Mouse (Mus musculus): ENCODE data around the gene Ggn. TPM values are rescaled to one million over a fixed set of nuclear protein-coding genes. Genes with fewer than 3 reads are reported as not detected.

Gene Ggn
- total and polyA plus RNA-seq, 3 experiments, result 0.13 to 1.0 (median 0.30) TPM

- TF ChIP-seq ETS1 (conservative IDR thresholded peaks at IDR 0.05; ENCODE audit: low read depth, low read length) (no peak), PAX5 (IDR thresholded peaks at IDR 0.05; ENCODE audit: low read length) (no peak), EP300 (IDR thresholded peaks at IDR 0.05; ENCODE audit: low read length) (no peak), MXI1 (IDR thresholded peaks at IDR 0.05; ENCODE audit: low read depth, low read length) (no peak), MAZ (IDR thresholded peaks at IDR 0.05; ENCODE audit: low read depth, low read length) (no peak), MYC (IDR thresholded peaks at IDR 0.05; ENCODE audit: low read depth, low read length) (no peak), BHLHE40 (IDR thresholded peaks at IDR 0.05; ENCODE audit: low read depth, low read length) (no peak), JUN (IDR thresholded peaks at IDR 0.05; ENCODE audit: insufficient read depth, low read depth, low read length) (no peak), KAT2A (IDR thresholded peaks at IDR 0.05; ENCODE audit: insufficient replicate concordance, low read length) (no peak), MAX (IDR thresholded peaks at IDR 0.05; ENCODE audit: low read length) (no peak; the same call in 1 of the 2 replicates), NRF1 (IDR thresholded peaks at IDR 0.05; ENCODE audit: low read depth, low read length) (no peak), E2F4 (IDR thresholded peaks at IDR 0.05; ENCODE audit: insufficient replicate concordance, low read depth, low read length) (no peak), RCOR1 (conservative IDR thresholded peaks at IDR 0.05; ENCODE audit: low read depth, low read length) (no peak)
Observed at GRCm38 (mm10) chr7:29155196-29155837, 14.7 kb upstream of the Ggn start (continued).

GRCm38 (mm10) chr7:29155838-29156782, 13.9 kb upstream of the Ggn start, which contains the start of gene Fam98c:
Fam98c (minus strand) TSS chr7:29156234.
- DNase-seq (ENCODE audit: extremely low read depth), result peak; percentile 84
- dilution Hi-C loops (cut with MboI; ENCODE audit: extremely low pct_ligation_motif_present, extremely low pct_unique_long_range_greater_than_20kb, low sequenced_read_pairs), result no loop called here
- peaks cover 6% of the 10 kb centered on the region for H3K9me3 ChIP-seq (replicated peaks; ENCODE audit: low read length)
- TF ChIP-seq POLR2AphosphoS2 (IDR thresholded peaks at IDR 0.05; ENCODE audit: low read depth, low read length) (no peak), NELFE (IDR thresholded peaks at IDR 0.05; ENCODE audit: low read depth, low read length) (peak; percentile 30; the same call in 1 of the 2 replicates), CHD2 (IDR thresholded peaks at IDR 0.05; ENCODE audit: low read length) (peak; percentile 60; the same call in 1 of the 2 replicates), JUN (IDR thresholded peaks at IDR 0.05; ENCODE audit: insufficient read depth, low read depth, low read length) (no peak), RAD21 (IDR thresholded peaks at IDR 0.05; ENCODE audit: low read depth, low read length) (no peak), MAFK (IDR thresholded peaks at IDR 0.05; ENCODE audit: insufficient replicate concordance, low read length) (no peak), ZNF384 (IDR thresholded peaks at IDR 0.05; ENCODE audit: low read depth, low read length) (peak; percentile 33; the same call in 1 of the 2 replicates), JUND (conservative IDR thresholded peaks at IDR 0.05; ENCODE audit: low read depth, low read length) (no peak), MAZ (IDR thresholded peaks at IDR 0.05; ENCODE audit: low read depth, low read length) (0 out of 2 replicates have a peak, but pooled peaks have one; percentile 45), CHD1 (IDR thresholded peaks at IDR 0.05; ENCODE audit: low read depth, low read length) (no peak), PAX5 (IDR thresholded peaks at IDR 0.05; ENCODE audit: low read length) (no peak), USF1 (IDR thresholded peaks at IDR 0.05; ENCODE audit: low read depth, low read length) (no peak), SMC3 (IDR thresholded peaks at IDR 0.05; ENCODE audit: low read depth, low read length) (no peak), EP300 (IDR thresholded peaks at IDR 0.05; ENCODE audit: low read length) (no peak), SIN3A (IDR thresholded peaks at IDR 0.05; ENCODE audit: low read length) (no peak), MEF2A (IDR thresholded peaks at IDR 0.05; ENCODE audit: borderline replicate concordance, low read depth, low read length) (no peak), KAT2A (IDR thresholded peaks at IDR 0.05; ENCODE audit: insufficient replicate concordance, low read length) (no peak), CTCF (conservative IDR thresholded peaks at IDR 0.05 in 1 of 2, IDR thresholded peaks at IDR 0.05 in 1 of 2; ENCODE audit: low read depth in 2 of 2, low read length in 2 of 2) (peak in 1 of 2 experiments; percentile 25; a peak in 2 of 4 replicates), NRF1 (IDR thresholded peaks at IDR 0.05; ENCODE audit: low read depth, low read length) (peak; percentile 38; the same call in 1 of the 2 replicates), MXI1 (IDR thresholded peaks at IDR 0.05; ENCODE audit: low read depth, low read length) (peak; percentile 22; the same call in 1 of the 2 replicates), ZKSCAN1 (IDR thresholded peaks at IDR 0.05; ENCODE audit: borderline replicate concordance, low read depth, low read length) (no peak), TBP (conservative IDR thresholded peaks at IDR 0.05; ENCODE audit: low read depth, low read length) (no peak), ELF1 (IDR thresholded peaks at IDR 0.05; ENCODE audit: low read depth, low read length) (peak; percentile 59), HCFC1 (IDR thresholded peaks at IDR 0.05; ENCODE audit: low read depth, low read length) (peak; percentile 14; the same call in 1 of the 2 replicates), E2F4 (IDR thresholded peaks at IDR 0.05; ENCODE audit: insufficient replicate concordance, low read depth, low read length) (peak; percentile 45; the same call in 1 of the 2 replicates), UBTF (IDR thresholded peaks at IDR 0.05; ENCODE audit: low read depth, low read length) (peak; percentile 79; the same call in 1 of the 2 replicates)

More at GRCm38 (mm10) chr7:29155838-29156782, 13.9 kb upstream of the Ggn start, which contains the start of gene Fam98c:
- H3K4me2 ChIP-seq (ENCODE audit: insufficient read depth, low read depth, poor library complexity, severe bottlenecking), result peak within 1 kb of the TSS; percentile 76
- H3K79me2 ChIP-seq (replicated peaks; ENCODE audit: control insufficient read depth, extremely low read depth, insufficient read depth, poor library complexity, severe bottlenecking), result no peaks in the 10 kb centered on the region
- H3K4me1 ChIP-seq (ENCODE audit: control insufficient read depth in 1 of 2, insufficient read depth in 2 of 2), result peaks cover 5 to 12% of the 10 kb centered on the region in 2 experiments; a peak in 2 of 4 replicates
- peak within 1 kb of the TSS; percentile 61 for H3K9ac ChIP-seq (ENCODE audit: insufficient read depth, low read depth)
- H3K27me3 ChIP-seq (replicated peaks), result no peaks in the 10 kb centered on the region
- in situ Hi-C loops (cut with MboI; ENCODE audit: low pct_ligation_motif_present, low pct_unique_long_range_greater_than_20kb, low sequenced_read_pairs), result no loop called here
- peak within 1 kb of the TSS; percentile 75 to 88 (median 85) for H3K4me3 ChIP-seq (replicated peaks in 1 of 3; ENCODE audit: low read depth in 2 of 3, low read length in 2 of 3, poor library complexity in 1 of 3)
- peak within 1 kb of the TSS; percentile 32 for H3K27ac ChIP-seq (ENCODE audit: insufficient read depth, low read depth)
- H3K36me3 ChIP-seq (replicated peaks in 1 of 2; ENCODE audit: control insufficient read depth in 1 of 2, insufficient read depth in 1 of 2, low read length in 1 of 2), result peaks cover 4 to 32% of the 10 kb centered on the region in 2 experiments
